Mouse (Mus musculus) midbrain, postnatal 0 days (tissue): ENCODE results near the gene Arrdc2. TPM values are rescaled to one million over a fixed set of nuclear protein-coding genes. Genes with fewer than 3 reads are reported as not detected.
A peak's percentile ranks its signal among the peaks of the same experiment; 100 is the strongest.

Experiments
- ATAC-seq: fragments of 200-750 bp; cut with Nextera tagmentation; 2 replicates; pipeline ENCODE4 v1.8.0; 2017; ENCODE audit warnings: moderate number of reproducible peaks, mild to moderate bottlenecking, moderate TSS enrichment, moderate library complexity; ENCODE audit not compliant: low FRiP score
- DNase-seq: peaks from one replicate; pipeline ENCODE4 v3.0.0-alpha.2; 2015; ENCODE audit warnings: low spot score
- H3K27ac ChIP-seq: fragments of 300-500 bp; sonication (generic); 2 replicates; pipeline ENCODE4 v1.5.1; 2014; ENCODE audit warnings: low read depth, mild to moderate bottlenecking, low read length, mixed read lengths
- H3K27me3 ChIP-seq: fragments of 300-500 bp; sonication (generic); 2 replicates; pipeline ENCODE4 v1.6.1; 2014; ENCODE audit warnings: low read length, control low read depth, mixed read lengths; ENCODE audit not compliant: insufficient read depth
- H3K36me3 ChIP-seq: fragments of 300-500 bp; sonication (generic); 2 replicates; pipeline ENCODE4 v1.6.1; 2014; ENCODE audit warnings: low read length, control low read depth, mixed read lengths; ENCODE audit not compliant: insufficient read depth
- H3K4me1 ChIP-seq: fragments of 300-500 bp; sonication (generic); 2 replicates; pipeline ENCODE4 v1.6.1; 2014; ENCODE audit warnings: mild to moderate bottlenecking, control low read depth, antibody characterized with exemption, low read length, mixed read lengths; ENCODE audit not compliant: insufficient read depth
- H3K4me2 ChIP-seq: fragments of 300-500 bp; sonication (generic); 2 replicates; pipeline ENCODE4 v1.6.1; 2014; ENCODE audit warnings: low read depth, mild to moderate bottlenecking, low read length, mixed read lengths; ENCODE audit not compliant: poor library complexity, severe bottlenecking
- H3K4me3 ChIP-seq: fragments of 300-500 bp; sonication (generic); 2 replicates; pipeline ENCODE4 v1.5.1; 2014; ENCODE audit warnings: low read depth, mild to moderate bottlenecking, low read length, moderate library complexity
- H3K9ac ChIP-seq: fragments of 300-500 bp; sonication (generic); replicated peaks from 2 replicates; pipeline ENCODE4 v1.6.1; 2014; ENCODE audit warnings: mild to moderate bottlenecking, low read length, moderate library complexity, mixed read lengths; ENCODE audit not compliant: poor library complexity, severe bottlenecking
- H3K9me3 ChIP-seq: fragments of 300-500 bp; sonication (generic); 2 replicates; pipeline ENCODE4 v1.6.1; 2016; ENCODE audit warnings: low read length, control low read depth
- CTCF ChIP-seq: IDR thresholded peaks from 2 replicates; pipeline ENCODE4 v1.5.1; 2016; ENCODE audit warnings: antibody characterized with exemption, mild to moderate bottlenecking
- WGBS: fragments of 180-500 bp; shearing (Covaris S2); extraction: QIAGEN DNeasy Blood & Tissue Kit; methylation state at CpG from one replicate; pipeline ENCODE4 v1.1.7; 2014; 5-methylcytosine and 5-hydroxymethylcytosine counted together
- polyA plus RNA-seq: library from polyadenylated mRNA; unstranded; fragments of >200 nt; fragmentation: Nextera tagmentation; extraction: Ambion mirVana; gene quantifications from 2 replicates; pipeline ENCODE4 v1.2.1, GENCODE M21; 2015
- total RNA-seq: library from RNA; depleted of rRNA; stranded (reverse); fragments of >200 nt; gene quantifications from 2 replicates; pipeline ENCODE4 v1.2.3, GENCODE M21; 2014

Gene Arrdc2
- total and polyA plus RNA-seq, 2 experiments from 2014 or later, result 6.0 to 13.6 TPM

- H3K36me3 ChIP-seq, result no peaks in the 10 kb centered on the region
- no peaks in the 10 kb centered on the region for H3K9me3 ChIP-seq
- H3K9ac ChIP-seq, result no peak overlapping the region
- ATAC-seq, result no peak
- H3K27me3 ChIP-seq, result peaks cover 14% of the 10 kb centered on the region
- no peak overlapping the region for H3K4me2 ChIP-seq
- TF ChIP-seq CTCF, result no peak
- DNase-seq, result no peak
- 87% methylated on average over 4 of the region's 4 CpGs for WGBS
- H3K27ac ChIP-seq, result no peak overlapping the region
- H3K4me3 ChIP-seq, result no peak overlapping the region
- H3K4me1 ChIP-seq, result no peaks in the 10 kb centered on the region
These were observed 33.0 kb downstream of the Arrdc2 start for GRCm38 (mm10) chr8:70806541-70806940.

DNA sequence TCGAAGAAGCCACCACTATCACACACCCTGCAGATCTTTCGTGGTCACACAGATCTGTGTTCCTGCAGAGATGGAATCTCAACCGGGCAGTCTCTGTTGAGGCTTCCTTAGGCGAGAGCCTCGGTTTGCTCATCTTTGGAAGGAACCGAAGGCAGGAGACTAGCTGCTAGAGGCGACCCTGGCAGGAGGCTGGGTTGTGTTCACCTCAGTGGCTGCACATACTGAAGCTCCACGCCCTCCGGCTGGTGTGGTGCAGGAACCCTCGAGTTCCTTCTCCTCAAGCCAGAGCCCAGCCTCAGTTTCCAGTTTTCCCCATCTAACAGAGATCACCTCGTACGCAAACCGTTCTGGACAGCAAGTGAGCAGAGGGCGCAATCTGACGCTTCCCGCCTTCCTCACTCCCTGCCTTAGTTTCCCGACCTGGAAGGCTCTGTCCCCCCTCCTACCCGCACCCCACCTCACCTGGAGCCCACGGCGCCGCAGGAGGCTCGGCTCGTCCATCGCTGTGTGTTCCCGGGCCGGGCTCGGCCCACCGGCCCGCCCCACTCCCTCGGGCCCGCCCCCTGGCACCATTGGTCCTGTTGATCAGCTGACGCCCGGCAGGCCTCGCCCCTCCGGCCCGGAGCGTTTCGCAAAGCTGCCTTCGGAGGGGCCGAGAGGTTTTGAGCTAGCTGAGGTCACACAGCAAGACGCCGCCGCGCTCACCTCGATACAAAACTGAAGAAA lies 34.9 kb downstream of the Arrdc2 start, which contains the start of gene Mast3:
Gene Mast3 (minus strand): TSS at position 574 of the 726 bp plus-strand sequence.
- Histone ChIP-seq H3K27ac (no peak within 1 kb of the TSS), H3K9me3 (no peaks in the 10 kb centered on the region), H3K4me3 (peak within 1 kb of the TSS; percentile 42), H3K4me2 (peak within 1 kb of the TSS; percentile 72), H3K36me3 (no peaks in the 10 kb centered on the region), H3K4me1 (no peaks in the 10 kb centered on the region), H3K27me3 (peaks cover 14% of the 10 kb centered on the region), H3K9ac (peak within 1 kb of the TSS; percentile 42; the same call in 1 of the 2 replicates)
- 1% methylated on average over 45 of the region's 45 CpGs for WGBS
- DNase-seq, result peak; percentile 74
- ATAC-seq, result peak; percentile 85
- TF ChIP-seq CTCF, result no peak

DNA sequence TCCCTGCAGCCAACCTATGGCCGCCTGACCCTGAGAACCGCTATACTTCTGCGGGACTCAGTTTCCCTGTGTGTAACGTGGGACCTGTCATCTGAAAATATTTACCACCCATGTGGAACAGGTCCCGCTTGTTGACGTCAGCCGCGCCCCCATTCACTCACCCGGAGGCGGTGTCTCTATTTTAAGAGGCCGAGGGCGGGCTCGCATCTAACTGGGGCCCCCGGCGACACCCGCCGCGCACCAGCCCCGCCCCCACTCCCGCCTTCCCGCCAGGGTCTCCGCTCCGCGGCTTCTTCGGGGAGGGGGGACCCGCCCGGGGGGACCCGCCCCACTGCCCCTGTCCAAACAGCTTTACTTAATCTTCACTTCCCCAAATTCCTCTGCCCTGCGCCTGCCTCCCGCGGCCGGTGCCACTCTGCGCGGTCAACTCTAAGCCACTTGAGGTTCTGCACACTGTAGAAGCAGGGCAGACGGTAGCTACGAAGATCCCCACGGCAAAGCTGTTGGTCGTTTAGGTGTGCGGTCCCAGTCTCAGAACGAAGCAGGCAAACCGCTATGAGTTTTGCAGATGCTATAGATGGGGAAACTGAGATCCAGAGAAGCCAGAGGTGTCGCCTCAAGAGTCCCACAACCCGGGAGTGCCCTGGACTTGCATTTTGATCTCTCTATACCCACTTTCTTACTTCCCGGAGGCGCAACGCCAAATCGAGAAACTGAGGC lies 35.6 kb downstream of the Arrdc2 start:
- ATAC-seq (no peak), DNase-seq (no peak)
- peaks cover 16% of the 10 kb centered on the region for H3K27me3 ChIP-seq
- TF ChIP-seq CTCF, result no peak
- H3K9ac ChIP-seq, result 0 out of 2 replicates have a peak overlapping the region, but pooled peaks have one; percentile 5
- H3K4me2 ChIP-seq, result peak overlapping the region; percentile 72
- H3K27ac ChIP-seq, result no peak overlapping the region
- H3K4me1 ChIP-seq, result no peaks in the 10 kb centered on the region
- H3K9me3 ChIP-seq, result no peaks in the 10 kb centered on the region
- 1% methylated on average over 45 of the region's 47 CpGs for WGBS
- H3K4me3 ChIP-seq, result peak overlapping the region; percentile 42
- H3K36me3 ChIP-seq, result no peaks in the 10 kb centered on the region

GRCm38 (mm10) chr8:70802786-70803510 lies 36.6 kb downstream of the Arrdc2 start:
- no peak overlapping the region for H3K27ac ChIP-seq
- H3K4me1 ChIP-seq, result no peaks in the 10 kb centered on the region; the same call in 1 of the 2 replicates
- no peak for TF ChIP-seq CTCF
- H3K9me3 ChIP-seq, result no peaks in the 10 kb centered on the region
- ATAC-seq (no peak), DNase-seq (no peak)
- H3K36me3 ChIP-seq, result no peaks in the 10 kb centered on the region
- H3K4me2 ChIP-seq, result no peak overlapping the region
- WGBS, result 74% methylated on average over 11 of the region's 11 CpGs
- no peak overlapping the region for H3K9ac ChIP-seq
- H3K4me3 ChIP-seq, result no peak overlapping the region
- peaks cover 19% of the 10 kb centered on the region for H3K27me3 ChIP-seq

GRCm38 (mm10) chr8:70801830-70802229 lies 37.7 kb downstream of the Arrdc2 start:
- H3K9ac ChIP-seq, result no peak overlapping the region
- H3K27ac ChIP-seq, result no peak overlapping the region
- H3K4me2 ChIP-seq, result no peak overlapping the region
- H3K9me3 ChIP-seq, result no peaks in the 10 kb centered on the region
- ATAC-seq, result no peak
- H3K4me3 ChIP-seq, result no peak overlapping the region
- DNase-seq, result no peak
- 83% methylated on average over 1 of the region's 1 CpGs for WGBS
- TF ChIP-seq CTCF, result no peak
- H3K36me3 ChIP-seq, result no peaks in the 10 kb centered on the region
- H3K27me3 ChIP-seq, result peaks cover 19% of the 10 kb centered on the region
- H3K4me1 ChIP-seq, result no peaks in the 10 kb centered on the region; the same call in 1 of the 2 replicates
